Mouse (Mus musculus): Measurements from ENCODE around the gene Pde4d.

The Pde4d gene

GRCm38 (mm10) chr13:109982821-109983443, 1533.2 kb downstream of the Pde4d start:
- in situ Hi-C loops (cut with MboI; ENCODE audit: unreplicated experiment in 2 of 2) = no loop called here

DNA sequence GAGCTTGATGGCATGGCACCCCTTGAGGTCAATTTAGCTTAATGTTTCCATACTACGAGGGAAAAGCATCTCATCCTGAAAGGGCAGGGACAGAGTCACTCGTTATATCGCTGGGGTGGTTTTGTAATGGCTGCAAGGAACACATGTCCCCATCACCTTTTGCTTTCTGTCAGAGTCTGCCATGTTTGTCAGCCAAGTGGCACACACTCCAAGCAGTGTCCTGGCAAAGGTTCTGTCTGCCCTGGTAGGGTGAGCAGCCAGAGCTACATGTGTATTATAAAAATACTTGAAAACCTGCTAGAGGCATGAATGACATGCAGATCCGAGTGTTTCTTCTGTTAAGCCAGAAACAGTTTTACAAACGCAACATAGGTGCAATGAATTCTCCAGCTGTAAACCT, 1535.7 kb downstream of the Pde4d start:
- in situ Hi-C loops (cut with MboI; ENCODE audit: unreplicated experiment in 2 of 2) = no loop called here

- in situ Hi-C loops (cut with MboI; ENCODE audit: unreplicated experiment in 2 of 2) = no loop called here
These were observed 1536.1 kb downstream of the Pde4d start for GRCm38 (mm10) chr13:109985892-109986291.

- in situ Hi-C loops (cut with MboI; ENCODE audit: unreplicated experiment in 2 of 2) = no loop called here
These were observed 1543.2 kb downstream of the Pde4d start for GRCm38 (mm10) chr13:109992775-109993505.

DNA sequence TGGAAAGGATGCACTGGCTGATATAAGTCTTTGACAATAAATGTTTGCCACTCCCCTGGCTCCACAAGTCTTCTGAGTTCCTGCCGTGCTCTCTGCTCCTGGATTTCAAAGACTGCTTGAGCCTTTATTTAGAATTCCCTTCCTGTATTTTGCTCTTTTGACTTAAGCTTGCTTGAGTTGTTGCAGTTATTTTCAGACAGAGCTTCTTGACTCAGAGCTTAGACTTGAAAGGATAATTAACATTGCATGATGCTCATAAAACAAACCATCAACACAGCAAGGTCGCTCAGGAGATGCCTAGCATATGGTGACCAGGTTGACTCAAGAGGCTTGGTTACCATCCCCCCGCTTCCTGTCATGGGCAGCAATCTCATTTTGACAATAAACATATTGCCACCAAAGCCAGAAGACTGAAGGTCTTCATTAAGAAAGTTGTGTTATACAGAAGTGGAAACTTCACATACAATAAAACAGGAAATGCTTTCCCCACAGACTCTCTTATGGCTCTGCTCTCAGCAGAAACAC, 1544.6 kb downstream of the Pde4d start:
- in situ Hi-C loops (cut with MboI; ENCODE audit: unreplicated experiment in 2 of 2) = no loop called here

- in situ Hi-C loops (cut with MboI; ENCODE audit: unreplicated experiment in 2 of 2) = no loop called here
These were observed 1552.3 kb downstream of the Pde4d start for GRCm38 (mm10) chr13:110002081-110002480.

Data from v-Abl transformed pro-B cells (cell line).